Mouse (Mus musculus): ENCODE measurements at regions not wholly inside any gene's neighbourhood (a gene's known extent, or its start where the extent isn't known, plus 50 kb on each side); places are given as distances from the start of the nearest gene placed in this dataset.
"Not testable (repeated sequence)": the region's sequence is repeated elsewhere in the genome, so short reads cannot be mapped to it uniquely, and the experiment has no call there.

- Histone ChIP-seq H3K9me3 (no peaks in the 10 kb centered on the region), H3K4me2 (replicated peaks) (no peak overlapping the region), H3K27me3 (no peaks in the 10 kb centered on the region), H3K27ac (no peak overlapping the region), H3K9ac (no peak overlapping the region), H3K4me3 (no peak overlapping the region), H3K4me1 (no peaks in the 10 kb centered on the region), H3K36me3 (no peaks in the 10 kb centered on the region)
- WGBS: 91% methylated on average over 9 of the region's 9 CpGs
- ATAC-seq (ENCODE audit: insufficient number of reproducible peaks, insufficient read depth, low FRiP score, low TSS enrichment): no peak
Measured at GRCm38 (mm10) chr16:73613017-73613416, 798.6 kb downstream of the Robo2 start.

- Histone ChIP-seq H3K9ac (no peak overlapping the region), H3K4me3 (no peak overlapping the region), H3K4me1 (no peaks in the 10 kb centered on the region), H3K27me3 (no peaks in the 10 kb centered on the region), H3K4me2 (replicated peaks) (no peak overlapping the region), H3K36me3 (no peaks in the 10 kb centered on the region), H3K27ac (no peak overlapping the region), H3K9me3 (no peaks in the 10 kb centered on the region)
- WGBS: 75% methylated on average over 2 of the region's 2 CpGs
- ATAC-seq (ENCODE audit: insufficient number of reproducible peaks, insufficient read depth, low FRiP score, low TSS enrichment): no peak
Measured at GRCm38 (mm10) chr16:73591421-73591820, 820.2 kb downstream of the Robo2 start.

DNA sequence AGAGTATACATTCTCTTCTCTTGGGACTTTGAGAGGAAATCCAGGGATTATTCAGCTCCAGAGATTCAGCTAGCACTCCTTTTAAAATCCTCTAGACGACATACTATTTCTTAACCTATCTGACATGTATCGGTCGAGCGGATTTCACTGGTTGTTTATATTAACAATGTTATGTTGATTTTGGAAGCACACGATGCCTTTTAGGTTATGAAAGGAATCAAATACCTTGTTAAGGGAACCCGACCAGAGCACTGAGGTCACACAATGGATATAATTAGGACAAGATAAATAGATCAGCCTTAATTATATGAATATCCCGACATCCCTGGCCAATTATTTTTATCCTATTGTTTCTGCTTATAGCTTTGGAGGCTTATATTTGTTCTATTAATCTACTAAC, 850.4 kb downstream of the Robo2 start:
- H3K9ac ChIP-seq: no peak overlapping the region
- WGBS: 70% methylated on average over 7 of the region's 7 CpGs

DNA sequence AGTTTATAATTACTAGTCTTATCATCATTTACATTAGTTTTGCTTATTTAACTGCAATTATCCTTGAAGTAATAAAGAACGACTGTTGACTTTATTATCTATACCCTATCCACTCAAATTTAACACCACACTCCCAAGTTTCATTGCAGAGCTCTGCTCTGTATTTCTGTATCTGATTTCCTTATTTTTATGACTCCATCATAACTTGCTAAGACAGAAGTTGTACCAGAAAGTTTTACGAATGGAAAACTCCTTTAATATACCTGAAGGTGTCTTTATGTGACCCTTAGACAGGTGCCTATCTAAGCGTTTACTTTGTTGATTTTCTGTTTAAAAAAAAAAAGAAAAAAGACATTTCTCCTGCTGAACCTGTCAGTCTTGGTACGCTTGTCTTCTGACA, 854.7 kb downstream of the Robo2 start:
- Histone ChIP-seq H3K9ac (no peak overlapping the region), H3K27me3 (no peaks in the 10 kb centered on the region), H3K9me3 (no peaks in the 10 kb centered on the region), H3K4me2 (replicated peaks) (no peak overlapping the region), H3K4me3 (no peak overlapping the region), H3K36me3 (no peaks in the 10 kb centered on the region), H3K4me1 (no peaks in the 10 kb centered on the region), H3K27ac (no peak overlapping the region)
- 79% methylated on average over 4 of the region's 4 CpGs for WGBS
- no peak for ATAC-seq (ENCODE audit: insufficient number of reproducible peaks, insufficient read depth, low FRiP score, low TSS enrichment)

More for the DNA sequence above, 850.4 kb downstream of the Robo2 start:
- Histone ChIP-seq H3K27me3 (no peaks in the 10 kb centered on the region), H3K4me3 (no peak overlapping the region), H3K36me3 (no peaks in the 10 kb centered on the region), H3K4me1 (no peaks in the 10 kb centered on the region), H3K27ac (no peak overlapping the region), H3K9me3 (no peaks in the 10 kb centered on the region), H3K4me2 (replicated peaks) (no peak overlapping the region)
- ATAC-seq (ENCODE audit: insufficient number of reproducible peaks, insufficient read depth, low FRiP score, low TSS enrichment): no peak

DNA sequence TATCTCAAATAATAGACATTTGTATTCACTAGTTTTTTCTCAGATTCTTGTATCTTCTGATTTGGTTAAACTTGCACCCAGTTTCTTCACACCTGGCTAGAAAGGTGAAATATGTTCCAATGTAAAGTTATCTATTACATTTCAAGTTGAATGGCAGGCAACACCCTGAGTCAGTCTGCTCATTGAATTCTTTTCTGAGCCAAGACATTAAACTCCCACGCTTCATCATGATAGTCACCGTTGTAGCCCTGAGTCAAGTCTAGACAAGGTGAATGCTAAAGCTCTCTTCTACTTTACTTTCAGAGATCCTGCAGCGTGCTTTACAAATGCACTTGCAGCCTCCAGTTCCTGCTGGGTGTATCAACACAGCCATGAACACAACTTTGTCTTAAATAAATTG, 868.0 kb downstream of the Robo2 start:
- H3K4me1 ChIP-seq: no peaks in the 10 kb centered on the region
- H3K27me3 ChIP-seq: no peaks in the 10 kb centered on the region
- 83% methylated on average over 3 of the region's 3 CpGs for WGBS
- ATAC-seq (ENCODE audit: insufficient number of reproducible peaks, insufficient read depth, low FRiP score, low TSS enrichment): no peak
- H3K27ac ChIP-seq: no peak overlapping the region
- no peak overlapping the region for H3K4me2 ChIP-seq (replicated peaks)
- no peaks in the 10 kb centered on the region for H3K9me3 ChIP-seq
- H3K4me3 ChIP-seq: no peak overlapping the region
- no peaks in the 10 kb centered on the region for H3K36me3 ChIP-seq
- no peak overlapping the region for H3K9ac ChIP-seq

GRCm38 (mm10) chr16:73538040-73538439, 873.6 kb downstream of the Robo2 start:
- Histone ChIP-seq H3K9ac (no peak overlapping the region), H3K4me2 (replicated peaks) (no peak overlapping the region), H3K4me3 (no peak overlapping the region), H3K27ac (peak overlapping the region; percentile 65), H3K4me1 (no peaks in the 10 kb centered on the region), H3K27me3 (no peaks in the 10 kb centered on the region), H3K36me3 (no peaks in the 10 kb centered on the region), H3K9me3 (no peaks in the 10 kb centered on the region)
- 63% methylated on average over 7 of the region's 7 CpGs for WGBS
- no peak for ATAC-seq (ENCODE audit: insufficient number of reproducible peaks, insufficient read depth, low FRiP score, low TSS enrichment)

- no peaks in the 10 kb centered on the region for H3K4me1 ChIP-seq
- no peak overlapping the region for H3K4me2 ChIP-seq (replicated peaks)
- peak overlapping the region; percentile 65 for H3K27ac ChIP-seq
- 73% methylated on average over 7 of the region's 7 CpGs for WGBS
- H3K36me3 ChIP-seq: no peaks in the 10 kb centered on the region
- no peak for ATAC-seq (ENCODE audit: insufficient number of reproducible peaks, insufficient read depth, low FRiP score, low TSS enrichment)
- H3K9me3 ChIP-seq: no peaks in the 10 kb centered on the region
- H3K9ac ChIP-seq: no peak overlapping the region
- H3K27me3 ChIP-seq: no peaks in the 10 kb centered on the region
- H3K4me3 ChIP-seq: no peak overlapping the region
Measured at GRCm38 (mm10) chr16:73537541-73537940, 874.1 kb downstream of the Robo2 start.

- no peaks in the 10 kb centered on the region for H3K36me3 ChIP-seq
- no peaks in the 10 kb centered on the region for H3K27me3 ChIP-seq
- no peak overlapping the region for H3K27ac ChIP-seq
- H3K9me3 ChIP-seq: no peaks in the 10 kb centered on the region
- no peak for ATAC-seq (ENCODE audit: insufficient number of reproducible peaks, insufficient read depth, low FRiP score, low TSS enrichment)
- no peak overlapping the region for H3K4me2 ChIP-seq (replicated peaks)
- no peak overlapping the region for H3K4me3 ChIP-seq
- 63% methylated on average over 10 of the region's 10 CpGs for WGBS
- no peaks in the 10 kb centered on the region for H3K4me1 ChIP-seq
- H3K9ac ChIP-seq: no peak overlapping the region
Measured at GRCm38 (mm10) chr16:73530191-73530590, 881.4 kb downstream of the Robo2 start.

DNA sequence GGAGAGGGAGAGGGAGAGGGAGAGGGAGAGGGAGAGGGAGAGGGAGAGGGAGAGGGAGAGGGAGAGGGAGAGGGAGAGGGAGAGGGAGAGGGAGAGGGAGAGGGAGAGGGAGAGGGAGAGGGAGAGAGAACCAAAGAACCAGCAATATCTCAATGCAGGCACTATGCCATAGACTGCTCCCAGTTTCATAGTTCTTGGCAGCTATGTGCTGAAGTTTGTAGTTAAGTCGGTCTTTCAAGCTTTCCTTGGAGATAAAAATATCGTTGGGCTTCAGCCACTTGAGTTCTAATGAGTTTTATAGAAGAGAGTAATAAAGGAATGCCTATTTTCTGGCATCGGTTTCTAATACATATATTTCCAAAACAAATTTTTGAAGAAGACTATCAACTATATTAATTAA, 888.7 kb downstream of the Robo2 start:
- not testable (repeated sequence) for H3K27ac ChIP-seq; H3K4me2 ChIP-seq (replicated peaks); H3K4me1 ChIP-seq; H3K36me3 ChIP-seq; ATAC-seq (ENCODE audit: insufficient number of reproducible peaks, insufficient read depth, low FRiP score, low TSS enrichment); H3K4me3 ChIP-seq; H3K9ac ChIP-seq; H3K27me3 ChIP-seq; H3K9me3 ChIP-seq
- 91% methylated on average over 3 of the region's 3 CpGs for WGBS

- Histone ChIP-seq H3K4me2 (replicated peaks) (no peak overlapping the region), H3K27me3 (no peaks in the 10 kb centered on the region), H3K4me1 (no peaks in the 10 kb centered on the region), H3K36me3 (no peaks in the 10 kb centered on the region), H3K9ac (no peak overlapping the region), H3K9me3 (no peaks in the 10 kb centered on the region), H3K4me3 (no peak overlapping the region), H3K27ac (no peak overlapping the region)
- no peak for ATAC-seq (ENCODE audit: insufficient number of reproducible peaks, insufficient read depth, low FRiP score, low TSS enrichment)
Measured at GRCm38 (mm10) chr16:73504759-73505158, 906.9 kb downstream of the Robo2 start.

- 67% methylated on average over 1 of the region's 1 CpGs for WGBS
- no peaks in the 10 kb centered on the region for H3K9me3 ChIP-seq
- no peaks in the 10 kb centered on the region for H3K36me3 ChIP-seq
- no peak for ATAC-seq (ENCODE audit: insufficient number of reproducible peaks, insufficient read depth, low FRiP score, low TSS enrichment)
- no peaks in the 10 kb centered on the region for H3K27me3 ChIP-seq
- no peak overlapping the region for H3K9ac ChIP-seq
- no peak overlapping the region for H3K4me2 ChIP-seq (replicated peaks)
- H3K4me1 ChIP-seq: no peaks in the 10 kb centered on the region
- no peak overlapping the region for H3K4me3 ChIP-seq
- H3K27ac ChIP-seq: no peak overlapping the region
Measured at GRCm38 (mm10) chr16:73498636-73499208, 912.9 kb downstream of the Robo2 start.

- Histone ChIP-seq H3K27ac (no peak overlapping the region), H3K4me1 (no peaks in the 10 kb centered on the region), H3K9ac (no peak overlapping the region), H3K27me3 (no peaks in the 10 kb centered on the region), H3K36me3 (no peaks in the 10 kb centered on the region), H3K9me3 (no peaks in the 10 kb centered on the region), H3K4me2 (replicated peaks) (no peak overlapping the region), H3K4me3 (no peak overlapping the region)
- WGBS: 62% methylated on average over 2 of the region's 2 CpGs
- no peak for ATAC-seq (ENCODE audit: insufficient number of reproducible peaks, insufficient read depth, low FRiP score, low TSS enrichment)
Measured at GRCm38 (mm10) chr16:73483214-73483856, 928.3 kb downstream of the Robo2 start.

Data from embryonic facial prominence, embryonic 12.5 days (tissue).